Mouse (Mus musculus): ENCODE data around the gene Arfgef2.

DNA sequence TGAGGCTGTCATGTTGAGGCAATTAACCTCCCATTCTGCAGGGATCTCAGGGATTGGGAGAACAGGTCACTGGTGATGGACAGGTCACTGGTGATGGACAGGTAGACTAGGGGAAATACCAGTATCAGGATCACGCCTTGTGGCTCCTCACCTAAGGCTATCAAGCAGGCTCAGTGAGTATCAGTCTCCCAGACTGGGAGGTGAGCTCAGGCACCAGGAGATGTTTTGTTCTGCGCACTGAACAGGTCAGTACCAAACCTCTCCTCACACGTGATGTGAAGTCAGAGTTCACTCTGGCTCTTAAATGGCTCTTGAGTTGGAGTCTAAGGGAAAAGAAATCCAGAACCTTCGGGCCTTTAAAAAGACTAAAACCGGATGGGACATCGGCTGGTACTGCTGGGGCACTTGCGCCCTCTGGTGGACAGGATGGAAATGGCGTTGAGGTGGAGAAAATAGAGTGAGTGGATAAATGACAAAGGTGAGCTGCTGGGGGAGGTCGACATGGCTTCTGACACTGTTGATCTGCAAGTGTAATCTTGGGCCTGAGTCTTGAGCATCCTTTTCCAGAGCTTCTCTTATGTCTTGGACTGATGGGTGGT, 24.3 kb upstream of the Arfgef2 start:
- TF ChIP-seq CTCF (IDR thresholded peaks at IDR 0.05; ENCODE audit: borderline replicate concordance, insufficient read depth, low read length) (peak; percentile 79; the same call in 1 of the 2 replicates), POLR2A (IDR thresholded peaks at IDR 0.05; ENCODE audit: low read depth, low read length) (no peak)

All from embryonic fibroblast, embryonic 13.5 days (primary cell).